Mouse (Mus musculus) gastrocnemius, adult 18-20 months (tissue): ENCODE measurements at regions not wholly inside any gene's neighbourhood (a gene's known extent, or its start where the extent isn't known, plus 50 kb on each side); places are given as distances from the start of the nearest gene placed in this dataset.
A peak's percentile ranks its signal among the peaks of the same experiment; 100 is the strongest.

ENCODE experiments used
- DNase-seq: peaks from one replicate; pipeline ENCODE4 v3.0.0; 2021; ENCODE audit warnings: low spot score

GRCm38 (mm10) chr14:71895468-71895867 lies 596.2 kb downstream of the Gm9195 start:
- DNase-seq: no peak

DNA sequence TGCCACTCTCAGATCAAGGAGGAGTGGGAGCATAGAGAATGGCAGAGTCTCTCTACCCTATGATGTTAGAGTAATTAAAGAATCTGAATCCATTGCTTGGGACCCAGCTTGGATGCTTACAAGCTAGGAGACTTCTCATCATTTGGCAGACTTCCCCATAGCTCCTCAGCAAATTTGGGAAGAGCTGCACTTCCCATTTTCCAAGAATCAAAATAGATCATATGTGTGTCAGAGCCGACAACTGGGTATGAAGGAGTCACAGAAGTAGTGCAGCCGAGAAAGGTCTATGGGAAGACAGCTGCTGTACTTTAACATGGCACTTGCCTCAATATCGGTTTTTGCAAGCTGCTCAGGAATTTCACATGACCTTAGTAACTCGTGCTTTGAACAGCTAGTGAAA lies 596.8 kb downstream of the Gm9195 start:
- no peak for DNase-seq

GRCm38 (mm10) chr14:71893361-71893760 lies 598.3 kb downstream of the Gm9195 start:
- no peak for DNase-seq

GRCm38 (mm10) chr14:71891667-71892066 lies 600.0 kb downstream of the Gm9195 start:
- no peak for DNase-seq

DNA sequence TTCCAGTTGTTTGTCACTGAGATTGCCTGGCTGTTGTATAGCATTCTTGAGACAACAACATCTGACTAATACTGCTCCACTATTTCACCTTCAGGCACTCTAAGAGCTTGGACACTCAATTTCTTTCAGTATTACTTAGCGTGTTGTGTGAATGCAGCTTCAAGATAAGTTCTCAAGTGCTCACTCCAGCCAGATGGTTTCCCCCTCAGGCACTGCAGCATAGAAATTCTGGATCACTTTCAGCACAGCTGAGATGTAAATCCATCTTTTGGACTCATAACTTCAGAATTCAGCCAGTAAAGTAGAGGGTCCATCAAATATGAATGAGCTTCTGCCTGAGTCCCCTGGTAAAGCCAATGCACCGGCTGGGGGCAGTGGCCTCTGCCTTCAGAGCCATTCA lies 608.8 kb downstream of the Gm9195 start:
- no peak for DNase-seq

GRCm38 (mm10) chr14:71845546-71845945 lies 646.1 kb downstream of the Gm9195 start:
- DNase-seq: no peak

- no peak for DNase-seq
These were observed 682.7 kb downstream of the Gm9195 start for GRCm38 (mm10) chr14:71808863-71809487.

DNA sequence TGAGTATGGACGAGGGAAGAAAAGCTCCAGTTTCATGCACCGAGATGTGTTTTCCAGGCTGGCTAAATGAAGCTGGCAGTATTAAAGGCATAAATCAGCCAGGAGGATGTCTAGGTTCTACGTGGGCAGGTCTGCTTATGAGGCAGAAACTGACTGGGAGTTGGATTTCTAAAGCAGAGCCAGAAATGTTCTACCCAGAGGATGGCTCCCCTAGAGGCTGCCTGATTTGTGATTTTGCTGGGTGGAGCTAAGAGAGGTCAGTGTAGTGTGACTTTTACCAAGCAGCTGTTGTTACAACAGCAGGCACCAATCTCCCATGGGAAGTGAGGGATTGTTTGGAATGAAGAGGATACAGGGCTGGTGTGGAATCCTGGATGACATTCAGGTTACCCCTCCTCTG lies 686.0 kb downstream of the Gm9195 start:
- no peak for DNase-seq

DNA sequence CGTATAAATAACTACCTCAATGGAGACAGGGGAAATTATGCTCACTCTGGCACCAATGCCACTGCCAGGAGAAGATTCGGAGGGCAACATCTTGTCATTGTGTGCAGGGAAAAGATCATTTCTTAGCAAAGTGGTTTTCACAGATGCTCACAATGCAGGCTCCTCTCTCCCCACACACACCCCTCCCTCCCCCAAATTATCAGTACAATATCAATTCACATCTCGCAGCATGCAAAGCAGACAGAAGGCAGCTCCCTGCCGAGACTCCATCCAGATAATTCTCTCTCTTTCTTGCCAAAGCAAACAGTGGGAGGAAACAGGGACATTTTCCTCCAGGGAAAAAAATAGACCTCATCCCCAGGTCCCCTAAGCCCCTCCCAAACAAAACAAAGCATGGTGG lies 691.8 kb downstream of the Gm9195 start:
- DNase-seq: no peak

GRCm38 (mm10) chr14:71795713-71796112 lies 695.9 kb downstream of the Gm9195 start:
- no peak for DNase-seq

GRCm38 (mm10) chr14:71776990-71777525 lies 714.6 kb downstream of the Gm9195 start:
- no peak for DNase-seq

GRCm38 (mm10) chr14:71766856-71767255 lies 724.8 kb downstream of the Gm9195 start:
- no peak for DNase-seq

- no peak for DNase-seq
These were observed 763.1 kb downstream of the Gm9195 start for GRCm38 (mm10) chr14:71728542-71728941.

DNA sequence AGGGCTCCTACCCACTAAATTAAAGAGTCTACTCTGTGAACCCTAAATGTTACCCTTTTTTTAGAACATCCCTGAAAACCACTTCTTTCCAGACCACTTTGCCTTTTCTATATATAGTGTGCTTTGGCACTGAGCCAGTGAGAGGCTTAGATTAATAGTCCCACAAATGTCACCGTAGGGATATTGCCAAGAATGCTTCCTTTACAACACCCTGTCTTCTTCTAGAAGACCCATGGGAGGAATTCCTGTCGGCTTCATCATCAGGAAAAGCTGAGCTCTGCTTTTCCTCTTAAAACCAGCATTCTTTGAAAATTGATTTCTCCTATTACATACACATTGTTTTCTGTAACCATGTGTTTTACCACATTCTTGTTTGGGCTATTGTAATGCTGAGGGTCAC lies 768.1 kb downstream of the Gm9195 start:
- no peak for DNase-seq

- no peak for DNase-seq
These were observed 781.9 kb downstream of the Gm9195 start for GRCm38 (mm10) chr14:71709528-71710289.

DNA sequence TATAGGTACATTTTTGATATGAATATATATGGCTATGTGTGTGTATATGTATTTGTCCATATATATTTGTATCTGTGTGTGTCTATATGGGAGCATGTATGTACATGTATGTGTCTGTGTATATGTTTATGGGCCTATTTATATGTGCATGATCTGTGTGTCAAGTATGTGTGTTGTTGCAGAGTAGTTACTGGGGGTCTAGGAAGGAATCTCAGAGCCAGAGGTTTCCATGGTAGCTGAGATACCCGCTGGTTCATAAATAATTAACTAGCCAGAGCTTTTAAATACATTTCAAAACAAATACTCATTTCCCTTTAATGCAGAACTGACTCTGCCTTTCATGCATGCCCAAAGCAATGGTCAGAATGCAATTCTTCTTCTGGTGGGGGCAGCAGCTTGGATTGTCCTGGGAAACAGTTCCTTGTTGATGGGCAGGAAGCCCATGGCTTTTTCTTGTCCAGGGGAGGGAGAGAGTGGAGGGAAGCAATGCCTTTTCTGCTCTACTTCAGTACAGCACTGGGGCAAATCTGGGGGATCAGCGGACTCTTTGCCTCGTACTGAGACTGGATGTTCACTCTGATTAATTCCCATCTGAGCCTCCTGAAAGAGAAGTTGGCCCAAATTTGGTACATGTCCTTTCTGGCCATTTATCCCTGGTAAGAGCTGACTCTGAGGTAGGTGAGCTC lies 798.7 kb downstream of the Gm9195 start:
- no peak for DNase-seq

DNA sequence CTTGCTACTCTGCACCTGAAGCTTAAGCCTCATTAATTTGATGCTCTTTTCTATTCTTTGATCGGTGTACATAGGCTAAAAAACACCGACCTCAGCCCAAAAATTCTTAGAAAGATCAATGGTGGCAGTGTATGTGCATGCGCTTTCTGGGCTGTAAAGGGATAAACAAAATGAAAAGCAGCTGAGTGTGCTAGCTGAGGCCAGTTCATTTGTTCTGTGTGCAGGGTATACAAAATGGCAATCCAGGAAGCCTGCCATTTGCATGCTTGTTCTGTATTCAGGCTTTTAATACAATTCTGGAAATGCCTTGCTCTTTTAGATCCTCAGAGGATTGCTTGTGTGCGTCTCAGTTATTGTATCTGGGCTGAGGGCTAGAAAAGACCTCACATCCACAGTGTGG lies 817.1 kb downstream of the Gm9195 start:
- DNase-seq: no peak

GRCm38 (mm10) chr14:71673837-71674236 lies 817.8 kb downstream of the Gm9195 start:
- no peak for DNase-seq

- DNase-seq: no peak
These were observed 819.2 kb downstream of the Gm9195 start for GRCm38 (mm10) chr14:71672481-71672880.

GRCm38 (mm10) chr14:71671994-71672393 lies 819.6 kb downstream of the Gm9195 start:
- DNase-seq: no peak

- DNase-seq: peak; percentile 2
These were observed 821.2 kb downstream of the Gm9195 start for GRCm38 (mm10) chr14:71670435-71670834.

DNA sequence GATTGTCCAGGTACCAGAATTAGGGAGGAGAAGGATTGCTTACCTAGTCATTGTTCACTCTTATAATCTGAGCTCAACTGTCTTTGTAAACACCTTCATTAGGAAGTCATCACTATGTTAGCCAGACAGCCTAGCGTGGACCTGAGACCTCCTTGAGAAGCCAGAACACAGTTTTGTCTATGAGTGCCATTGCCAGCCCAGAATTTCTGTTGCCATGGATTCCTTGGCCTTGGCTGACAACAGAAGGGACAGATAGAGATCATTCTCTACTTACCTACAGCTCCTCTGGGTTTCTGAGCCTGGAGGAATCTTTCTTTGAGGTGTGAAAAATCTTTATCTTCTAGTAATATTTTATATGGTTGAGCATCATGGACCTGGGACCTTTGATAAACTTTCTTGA lies 825.0 kb downstream of the Gm9195 start:
- no peak for DNase-seq
